Mouse (Mus musculus): ENCODE measurements around the gene T. TPM values are rescaled to one million over a fixed set of nuclear protein-coding genes. Genes with fewer than 3 reads are reported as not detected.
"Not testable (repeated sequence)": the region's sequence is repeated elsewhere in the genome, so short reads cannot be mapped to it uniquely, and the experiment has no call there.

Gene T
- polyA plus RNA-seq (2015; fragmentation: Nextera tagmentation; extraction: Ambion mirVana), result 0.12 and 0.47 TPM in 2 replicates

- H3K27me3 ChIP-seq, result peaks cover 100% of the 10 kb centered on the region
- H3K4me1 ChIP-seq (replicated peaks), result peaks cover 29% of the 10 kb centered on the region
- H3K4me2 ChIP-seq, result peak within 1 kb of the TSS; percentile 50
- H3K27ac ChIP-seq (replicated peaks), result no peak within 1 kb of the TSS
- H3K36me3 ChIP-seq, result no peaks in the 10 kb centered on the region
- H3K9ac ChIP-seq, result no peak within 1 kb of the TSS
- peak within 1 kb of the TSS; percentile 23 for H3K4me3 ChIP-seq
- H3K9me3 ChIP-seq, result no peaks in the 10 kb centered on the region
- ATAC-seq (ENCODE audit: low FRiP score, low read depth), result no peak
- WGBS, result 0% methylated on average over 63 of the region's 65 CpGs
Measured at GRCm38 (mm10) chr17:8433978-8434960, at the start of gene T. Gene T (plus strand): TSS chr17:8434423.

GRCm38 (mm10) chr17:8385441-8385840 lies 48.8 kb upstream of the T start:
- H3K9ac ChIP-seq, result no peak overlapping the region
- no peak for ATAC-seq (ENCODE audit: low FRiP score, low read depth)
- no peak overlapping the region for H3K4me2 ChIP-seq
- H3K9me3 ChIP-seq, result no peaks in the 10 kb centered on the region
- WGBS, result 98% methylated on average over 2 of the region's 2 CpGs
- H3K27ac ChIP-seq (replicated peaks), result no peak overlapping the region
- H3K27me3 ChIP-seq, result peaks cover 22% of the 10 kb centered on the region
- no peaks in the 10 kb centered on the region for H3K36me3 ChIP-seq
- H3K4me1 ChIP-seq (replicated peaks), result peaks cover 18% of the 10 kb centered on the region
- H3K4me3 ChIP-seq, result no peak overlapping the region

GRCm38 (mm10) chr17:8388463-8388862 lies 45.8 kb upstream of the T start:
- no peaks in the 10 kb centered on the region for H3K9me3 ChIP-seq
- H3K27ac ChIP-seq (replicated peaks), result 0 out of 2 replicates have a peak overlapping the region, but pooled peaks have one; percentile 64
- 0 out of 2 replicates have a peak, but pooled peaks have one; percentile 51 for ATAC-seq (ENCODE audit: low FRiP score, low read depth)
- peaks cover 18% of the 10 kb centered on the region for H3K4me1 ChIP-seq (replicated peaks)
- H3K36me3 ChIP-seq, result no peaks in the 10 kb centered on the region
- H3K4me2 ChIP-seq, result peak overlapping the region; percentile 56
- WGBS, result 3% methylated on average over 13 of the region's 13 CpGs
- H3K4me3 ChIP-seq, result peak overlapping the region; percentile 36
- peaks cover 30% of the 10 kb centered on the region for H3K27me3 ChIP-seq
- peak overlapping the region; percentile 14; the same call in 1 of the 2 replicates for H3K9ac ChIP-seq

DNA sequence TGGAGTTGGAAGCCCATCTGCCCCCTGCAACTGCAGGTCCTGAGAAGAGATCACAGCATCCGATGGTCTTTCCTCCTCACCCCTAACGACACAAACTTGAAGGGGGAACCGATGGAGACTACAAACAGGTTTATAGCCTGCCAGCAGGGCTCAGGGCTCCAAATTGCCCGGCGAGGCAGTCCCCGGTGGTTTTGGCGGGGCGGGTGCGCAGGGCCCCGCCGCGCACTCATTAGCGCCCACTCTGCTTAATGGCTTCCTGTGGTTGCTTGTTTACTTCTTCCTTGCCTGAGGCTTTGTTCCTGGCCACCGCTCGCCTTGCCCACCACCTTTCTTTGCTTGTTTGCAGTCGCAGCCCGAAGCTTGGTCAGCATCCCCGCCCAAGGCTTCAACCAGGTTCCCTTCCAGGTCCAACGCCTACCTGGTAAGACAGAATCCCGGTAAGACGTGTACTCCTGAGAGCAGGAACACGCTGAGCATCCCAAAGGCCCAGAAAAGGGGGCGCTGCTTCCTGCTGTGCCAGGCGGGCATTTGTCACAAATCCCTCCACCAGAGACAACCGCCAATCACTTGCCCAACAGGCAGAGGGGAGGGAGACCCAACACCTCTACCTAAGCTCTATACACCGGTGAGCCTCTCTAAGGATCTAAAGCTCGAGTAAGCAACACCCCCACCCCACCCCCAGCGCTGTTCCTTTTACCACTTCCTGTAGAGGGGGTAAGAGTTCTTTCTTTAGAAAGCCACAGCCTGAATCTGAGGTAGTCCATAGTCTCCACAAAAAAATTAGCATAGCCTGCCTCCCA lies 45.0 kb upstream of the T start:
- peak; percentile 46; the same call in 1 of the 2 replicates for ATAC-seq (ENCODE audit: low FRiP score, low read depth)
- no peaks in the 10 kb centered on the region for H3K9me3 ChIP-seq
- peak overlapping the region; percentile 56 for H3K4me2 ChIP-seq
- H3K4me1 ChIP-seq (replicated peaks), result peaks cover 18% of the 10 kb centered on the region
- peak overlapping the region; percentile 64 for H3K27ac ChIP-seq (replicated peaks)
- WGBS, result 1% methylated on average over 28 of the region's 28 CpGs
- H3K9ac ChIP-seq, result peak overlapping the region; percentile 14
- H3K4me3 ChIP-seq, result peak overlapping the region; percentile 36
- peaks cover 30% of the 10 kb centered on the region for H3K27me3 ChIP-seq
- no peaks in the 10 kb centered on the region for H3K36me3 ChIP-seq

DNA sequence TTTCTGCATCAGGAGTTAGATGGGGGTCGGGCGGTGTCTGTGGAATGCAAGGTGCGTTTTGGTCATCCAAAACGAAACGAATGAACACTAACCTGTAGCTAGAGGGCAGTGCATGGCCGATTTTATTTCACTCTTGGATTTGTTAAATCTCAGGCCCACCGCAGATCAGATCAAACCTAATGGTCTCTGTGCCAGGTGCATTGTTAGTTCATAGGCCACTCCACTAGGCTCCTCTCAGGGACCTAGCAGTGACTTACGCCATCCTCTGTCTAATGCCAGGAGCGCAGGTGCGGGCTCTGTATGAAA lies 44.5 kb upstream of the T start:
- Histone ChIP-seq H3K9ac (no peak overlapping the region), H3K27ac (replicated peaks) (no peak overlapping the region)

GRCm38 (mm10) chr17:8390487-8390886 lies 43.7 kb upstream of the T start:
- no peak overlapping the region for H3K9ac ChIP-seq
- no peaks in the 10 kb centered on the region for H3K36me3 ChIP-seq
- WGBS, result 68% methylated on average over 4 of the region's 4 CpGs
- H3K9me3 ChIP-seq, result no peaks in the 10 kb centered on the region
- peaks cover 18% of the 10 kb centered on the region for H3K4me1 ChIP-seq (replicated peaks)
- no peak overlapping the region for H3K27ac ChIP-seq (replicated peaks)
- no peak for ATAC-seq (ENCODE audit: low FRiP score, low read depth)
- peaks cover 30% of the 10 kb centered on the region for H3K27me3 ChIP-seq
- H3K4me3 ChIP-seq, result no peak overlapping the region
- H3K4me2 ChIP-seq, result no peak overlapping the region

More for the DNA sequence above, 44.5 kb upstream of the T start:
- no peaks in the 10 kb centered on the region for H3K36me3 ChIP-seq
- WGBS, result 11% methylated on average over 10 of the region's 10 CpGs
- no peaks in the 10 kb centered on the region for H3K9me3 ChIP-seq
- H3K4me2 ChIP-seq, result peak overlapping the region; percentile 56
- H3K27me3 ChIP-seq, result peaks cover 30% of the 10 kb centered on the region
- H3K4me1 ChIP-seq (replicated peaks), result peaks cover 18% of the 10 kb centered on the region
- ATAC-seq (ENCODE audit: low FRiP score, low read depth), result peak; percentile 42; the same call in 1 of the 2 replicates
- peak overlapping the region; percentile 36 for H3K4me3 ChIP-seq

DNA sequence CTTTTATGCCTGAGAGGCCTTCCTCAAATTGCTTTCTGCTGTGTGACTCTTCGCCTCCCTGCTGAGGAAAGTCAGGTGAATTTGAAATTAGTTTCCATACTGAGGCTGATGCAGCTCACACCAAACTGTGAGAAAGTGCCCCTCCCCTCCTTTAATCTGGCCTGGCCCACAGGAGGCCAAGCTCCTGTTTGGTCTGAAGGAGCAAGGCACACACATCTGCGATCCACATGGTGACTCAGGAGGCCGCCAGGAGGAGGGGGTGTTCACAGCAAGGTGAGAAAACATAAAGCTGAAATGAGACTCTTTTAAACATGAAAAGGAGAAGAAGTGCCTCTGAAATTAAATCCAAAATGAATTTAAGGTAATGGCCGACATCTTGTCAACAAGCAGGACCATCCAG lies 37.9 kb upstream of the T start:
- H3K4me3 ChIP-seq, result no peak overlapping the region
- ATAC-seq (ENCODE audit: low FRiP score, low read depth), result no peak
- no peaks in the 10 kb centered on the region for H3K36me3 ChIP-seq
- no peaks in the 10 kb centered on the region for H3K9me3 ChIP-seq
- H3K27me3 ChIP-seq, result peaks cover 1% of the 10 kb centered on the region
- H3K4me2 ChIP-seq, result no peak overlapping the region
- H3K9ac ChIP-seq, result no peak overlapping the region
- no peak overlapping the region for H3K27ac ChIP-seq (replicated peaks)
- no peaks in the 10 kb centered on the region for H3K4me1 ChIP-seq (replicated peaks)
- WGBS, result 64% methylated on average over 4 of the region's 4 CpGs

DNA sequence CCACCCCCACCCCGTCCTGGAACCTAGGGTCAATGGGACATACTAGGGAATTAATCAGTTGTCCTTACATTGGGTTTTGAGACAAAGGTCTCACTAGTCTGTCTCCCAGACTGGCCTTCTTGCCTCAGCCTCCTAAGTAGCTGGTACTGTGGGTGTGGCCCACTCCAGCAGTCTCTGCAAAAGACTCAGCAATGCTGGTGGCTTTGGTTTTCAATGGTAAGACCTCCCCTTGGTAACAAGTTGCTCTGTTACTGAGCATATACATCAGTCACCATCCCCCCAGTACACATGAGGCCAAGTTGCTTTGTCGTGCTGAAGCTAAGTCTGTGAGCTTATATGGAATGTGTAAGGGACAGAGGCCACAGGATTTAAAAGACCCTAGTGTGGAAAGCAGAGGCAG lies 36.3 kb upstream of the T start:
- Histone ChIP-seq H3K9me3 (no peaks in the 10 kb centered on the region), H3K27me3 (no peaks in the 10 kb centered on the region), H3K9ac (no peak overlapping the region), H3K4me3 (no peak overlapping the region), H3K4me2 (no peak overlapping the region), H3K4me1 (replicated peaks) (no peaks in the 10 kb centered on the region), H3K27ac (replicated peaks) (no peak overlapping the region), H3K36me3 (no peaks in the 10 kb centered on the region)
- WGBS, result 59% methylated on average over 2 of the region's 2 CpGs
- no peak for ATAC-seq (ENCODE audit: low FRiP score, low read depth)

- not testable (repeated sequence) for H3K4me1 ChIP-seq (replicated peaks); H3K27me3 ChIP-seq; H3K36me3 ChIP-seq; H3K4me2 ChIP-seq; H3K4me3 ChIP-seq; ATAC-seq (ENCODE audit: low FRiP score, low read depth); H3K9me3 ChIP-seq; H3K27ac ChIP-seq (replicated peaks); H3K9ac ChIP-seq
- 61% methylated on average over 8 of the region's 8 CpGs for WGBS
Measured at GRCm38 (mm10) chr17:8403932-8404331, 30.3 kb upstream of the T start.

GRCm38 (mm10) chr17:8406285-8406684 lies 27.9 kb upstream of the T start:
- WGBS, result 22% methylated on average over 6 of the region's 6 CpGs
- Histone ChIP-seq H3K27ac (replicated peaks) (no peak overlapping the region), H3K27me3 (no peaks in the 10 kb centered on the region), H3K36me3 (no peaks in the 10 kb centered on the region), H3K4me1 (replicated peaks) (peaks cover 7% of the 10 kb centered on the region), H3K9ac (no peak overlapping the region), H3K4me3 (no peak overlapping the region), H3K9me3 (no peaks in the 10 kb centered on the region), H3K4me2 (no peak overlapping the region)
- no peak for ATAC-seq (ENCODE audit: low FRiP score, low read depth)

DNA sequence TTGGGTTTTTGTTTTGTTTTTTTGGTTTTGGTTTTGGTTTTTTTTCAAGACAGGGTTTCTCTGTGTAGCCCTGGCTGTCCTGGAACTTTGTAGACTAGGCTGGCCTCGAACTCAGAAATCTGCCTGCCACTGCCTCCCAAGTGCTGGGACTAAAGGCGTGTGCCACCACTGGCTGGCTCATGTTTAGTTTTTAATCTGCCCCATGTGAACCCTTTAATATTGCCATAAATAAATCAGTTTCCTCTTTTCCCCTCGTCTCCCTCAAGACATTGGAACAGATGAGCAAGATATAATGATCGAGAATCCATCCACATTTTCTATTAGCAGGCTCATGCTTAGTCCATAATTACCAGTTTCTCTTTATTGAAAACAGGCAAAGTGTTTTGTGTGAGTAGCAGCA lies 26.2 kb upstream of the T start:
- H3K27me3 ChIP-seq; H3K9me3 ChIP-seq; H3K9ac ChIP-seq; H3K4me2 ChIP-seq; H3K36me3 ChIP-seq; H3K4me3 ChIP-seq; H3K27ac ChIP-seq (replicated peaks); ATAC-seq (ENCODE audit: low FRiP score, low read depth); H3K4me1 ChIP-seq (replicated peaks): not testable (repeated sequence)
- 65% methylated on average over 4 of the region's 4 CpGs for WGBS
